Mouse (Mus musculus) urinary bladder, postnatal 0 days (tissue): ENCODE measurements around the gene Lif. TPM values are rescaled to one million over a fixed set of nuclear protein-coding genes. Genes with fewer than 3 reads are reported as not detected.

Experiments
- polyA plus RNA-seq: library from polyadenylated mRNA; unstranded; fragments of >200 nt; fragmentation: Nextera tagmentation; extraction: Ambion mirVana; gene quantifications from 2 replicates; pipeline ENCODE4 v1.2.1, GENCODE M21; 2015

Gene Lif
- 2.8 and 3.0 TPM in 2 replicates for polyA plus RNA-seq

DNA sequence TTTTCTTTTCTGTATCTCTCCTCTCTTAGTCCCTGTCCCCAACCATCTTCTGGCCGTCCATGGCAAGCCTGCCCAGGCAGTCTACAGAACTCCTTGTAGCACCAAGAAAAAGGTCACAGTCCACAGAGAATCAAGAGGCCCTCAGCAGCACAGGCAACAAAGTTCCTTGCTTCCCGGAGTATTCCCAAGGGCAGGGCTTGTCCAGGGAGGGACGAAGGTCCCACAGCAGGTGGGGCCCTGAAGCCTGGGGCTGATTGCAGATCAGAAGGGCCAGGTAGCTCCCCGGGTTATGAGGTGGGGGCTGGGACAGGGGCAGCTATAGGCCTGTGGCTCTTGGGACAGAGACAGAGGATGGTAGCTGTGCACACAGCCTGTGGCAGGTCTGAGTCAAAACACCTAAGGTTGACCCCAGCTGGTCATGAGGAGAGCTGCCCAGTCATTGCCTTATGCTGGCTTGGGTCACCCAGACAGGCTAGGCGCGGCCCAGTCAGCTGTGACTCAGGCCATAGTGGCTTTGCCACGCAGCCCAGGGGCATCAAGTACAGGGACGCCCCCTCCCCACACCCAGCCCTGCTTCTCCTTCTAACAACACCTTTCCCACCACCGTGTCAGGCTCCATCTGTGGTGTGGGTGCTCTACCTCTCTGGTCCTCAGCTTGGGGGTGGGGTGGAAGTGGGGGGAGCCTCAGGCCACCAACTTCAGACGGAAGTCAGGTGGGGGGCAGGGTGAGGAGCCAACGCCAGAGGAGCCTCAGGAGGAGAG, at the start of gene Lif:
Gene Lif, plus strand, starts transcription at position 712 of the 762 bp plus-strand sequence.

DNA sequence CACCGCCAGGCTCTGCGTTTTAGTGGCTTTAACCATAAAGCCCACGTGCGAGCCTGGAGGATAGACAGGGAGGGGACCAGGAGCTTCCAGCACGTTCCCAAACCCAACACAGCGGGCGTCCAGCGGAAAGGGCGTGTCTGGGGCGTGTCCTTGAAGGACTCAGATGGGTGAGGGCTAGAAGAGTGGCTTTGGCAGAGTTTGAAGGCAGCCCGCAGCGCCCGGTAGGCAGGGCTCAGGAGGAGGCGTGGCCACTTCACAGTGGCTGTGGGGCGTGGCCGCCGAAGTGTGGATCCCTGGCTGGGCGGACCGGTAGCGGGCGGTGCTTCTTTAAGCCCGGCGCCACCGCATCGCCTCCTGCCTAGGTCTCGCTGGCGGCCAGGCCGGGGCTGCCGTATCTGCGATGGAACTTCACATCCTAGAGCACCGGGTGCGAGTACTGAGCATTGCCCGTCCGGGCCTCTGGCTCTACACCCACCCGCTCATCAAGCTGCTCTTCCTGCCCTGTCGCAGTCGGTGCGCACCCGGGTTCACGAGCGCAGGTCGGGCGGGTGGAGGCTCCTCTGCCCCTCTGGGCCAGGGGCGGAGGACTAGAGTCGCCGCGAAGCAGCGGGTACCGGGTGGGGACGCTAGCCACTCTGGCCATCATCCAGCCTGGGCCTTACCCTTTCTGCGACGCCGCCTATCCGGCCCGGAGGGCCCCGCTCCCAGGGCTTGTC, 39.3 kb upstream of the Lif start, which contains the start of gene Castor1:
Gene Castor1, plus strand, starts transcription at position 312 of the 716 bp plus-strand sequence.

DNA sequence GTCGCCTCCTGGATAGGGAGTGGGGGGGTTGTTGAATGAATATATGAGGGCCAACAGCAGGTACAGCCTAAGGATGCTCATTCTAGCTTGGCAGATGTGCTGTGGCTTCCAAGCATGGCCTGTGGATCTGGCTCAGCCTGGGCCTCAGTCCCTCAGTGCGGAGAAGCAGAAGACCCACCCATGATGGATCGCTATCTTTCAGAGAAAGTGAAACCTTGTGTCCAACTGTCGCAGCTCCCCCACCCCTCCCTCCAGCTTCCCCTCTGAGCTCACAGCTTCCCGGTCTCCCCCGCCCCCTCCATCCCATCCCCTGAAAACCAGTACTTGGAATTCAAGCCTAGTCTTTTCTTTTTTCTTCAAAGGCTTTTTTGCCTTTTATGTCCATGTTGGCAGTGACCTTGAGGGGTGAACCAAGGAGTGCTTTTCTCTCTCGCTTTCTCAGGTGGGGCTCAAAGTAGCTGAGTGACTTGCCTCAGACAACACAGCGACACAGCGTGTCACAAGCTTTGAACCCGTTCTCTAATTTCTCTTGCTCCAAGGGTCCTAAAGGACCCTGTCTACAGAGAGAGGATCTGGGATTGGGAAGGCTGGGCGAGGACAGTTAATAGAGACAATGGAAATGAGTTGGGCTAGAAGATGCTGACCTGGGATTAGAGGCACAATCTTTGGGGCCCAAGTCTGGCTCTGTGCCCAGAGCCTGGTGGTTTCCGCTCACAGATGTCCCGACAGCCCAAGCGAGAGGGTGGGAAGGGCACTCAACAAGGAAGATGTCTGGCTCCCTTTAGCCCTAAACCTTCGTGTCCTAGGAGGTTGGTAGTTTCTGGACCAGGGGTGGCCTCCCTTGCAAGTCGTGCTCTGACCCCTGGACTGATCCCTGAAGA, 21.5 kb upstream of the Lif start, which contains the start of gene Osm:
Gene Osm, plus strand, starts transcription at position 756 of the 881 bp plus-strand sequence.

Other genes with a start within 250 kb of the Lif start
- not detected in 2 replicates for gene Sec14l4, start 226.1 kb upstream of the Lif start, polyA plus RNA-seq
- gene Sec14l3, start 192.7 kb upstream of the Lif start, polyA plus RNA-seq, result not detected in 2 replicates
- 2.1 and 3.4 TPM in 2 replicates for gene Mtfp1, start 162.1 kb upstream of the Lif start, polyA plus RNA-seq
- 0.33 and 0.43 TPM in 2 replicates for gene Sec14l2, start 134.1 kb upstream of the Lif start, polyA plus RNA-seq
- 23.6 and 26.4 TPM in 2 replicates for gene Rnf215, start 122.4 kb upstream of the Lif start, polyA plus RNA-seq
- 3.2 and 3.5 TPM in 2 replicates for gene Ccdc157, start 97.3 kb upstream of the Lif start, polyA plus RNA-seq
- gene Sf3a1, start 97.2 kb upstream of the Lif start, polyA plus RNA-seq, result 15.5 and 20.5 TPM in 2 replicates
- 53.0 and 58.9 TPM in 2 replicates for gene Tbc1d10a, start 70.8 kb upstream of the Lif start, polyA plus RNA-seq
- gene Castor1, start 39.3 kb upstream of the Lif start, polyA plus RNA-seq, result 16.8 and 18.0 TPM in 2 replicates
- 0.28 and 10.3 TPM in 2 replicates for gene Osm, start 21.1 kb upstream of the Lif start, polyA plus RNA-seq
- gene Hormad2, start 183.5 kb downstream of the Lif start, polyA plus RNA-seq, result 0.31 and 0.43 TPM in 2 replicates